Mouse (Mus musculus) myocyte (in vitro differentiated cells): ENCODE data around the gene Lelp1. TPM values are rescaled to one million over a fixed set of nuclear protein-coding genes. Genes with fewer than 3 reads are reported as not detected.

ENCODE experiments used
- H3K27me3 ChIP-seq: one replicate; pipeline ENCODE4 v1.6.1; 2011; ENCODE audit not compliant: control insufficient read depth, insufficient read depth, insufficient read length
- H3K36me3 ChIP-seq: one replicate; pipeline ENCODE4 v1.6.1; 2011; ENCODE audit not compliant: control insufficient read depth, insufficient read depth
- H3K4me2 ChIP-seq: one replicate; pipeline ENCODE4 v1.6.1; 2011; ENCODE audit warnings: low read depth, control low read depth
- H3K4me3 ChIP-seq: one replicate; pipeline ENCODE4 v1.5.1; 2011; ENCODE audit warnings: mild to moderate bottlenecking, control low read depth, moderate library complexity
- H3K79me2 ChIP-seq: one replicate; pipeline ENCODE4 v1.6.1; 2011; ENCODE audit not compliant: control insufficient read depth, insufficient read depth
- H3ac ChIP-seq: one replicate; pipeline ENCODE4 v1.6.1; 2011; ENCODE audit not compliant: control insufficient read depth, insufficient read length
- CEBPB ChIP-seq: IDR thresholded peaks from 2 replicates; pipeline ENCODE4 v1.6.1; 2011; ENCODE audit warnings: mild to moderate bottlenecking, moderate library complexity; ENCODE audit not compliant: poor library complexity, insufficient read depth, severe bottlenecking
- E2F4 ChIP-seq: IDR thresholded peaks from one replicate; pipeline ENCODE4 v1.6.1; 2011; ENCODE audit warnings: mild to moderate bottlenecking, control low read depth, moderate library complexity; ENCODE audit not compliant: insufficient read depth
- MAX ChIP-seq: IDR thresholded peaks from one replicate; pipeline ENCODE4 v1.6.1; 2011; ENCODE audit warnings: low read depth, mild to moderate bottlenecking, control low read depth
- MYOD1 ChIP-seq, 3 experiments: IDR thresholded peaks; one replicate each; pipeline ENCODE4 v1.6.1; 2011; ENCODE audit warnings: control low read depth in 2 of 3, low read depth in 2 of 3, mild to moderate bottlenecking in 2 of 3, moderate library complexity in 1 of 3; ENCODE audit not compliant: insufficient read length in 2 of 3, control insufficient read depth in 1 of 3
- MYOG ChIP-seq, 3 experiments: IDR thresholded peaks; one replicate each; pipeline ENCODE4 v1.6.1; 2011; ENCODE audit warnings: control low read depth in 2 of 3, low read depth in 2 of 3, mild to moderate bottlenecking in 2 of 3; ENCODE audit not compliant: insufficient read length in 2 of 3, control insufficient read depth in 1 of 3, insufficient read depth in 1 of 3
- POLR2A ChIP-seq: IDR thresholded peaks from one replicate; pipeline ENCODE4 v1.6.1; 2011; ENCODE audit warnings: low read depth, mild to moderate bottlenecking, control low read depth, moderate library complexity; ENCODE audit not compliant: insufficient read length
- POLR2AphosphoS2 ChIP-seq: IDR thresholded peaks from one replicate; pipeline ENCODE4 v1.6.1; 2011; ENCODE audit warnings: low read depth, control low read depth; ENCODE audit not compliant: insufficient read length
- REST ChIP-seq: IDR thresholded peaks from one replicate; pipeline ENCODE4 v1.6.1; 2011; ENCODE audit warnings: mild to moderate bottlenecking, control low read depth, moderate library complexity; ENCODE audit not compliant: insufficient read depth, insufficient read length
- SRF ChIP-seq: IDR thresholded peaks from one replicate; pipeline ENCODE4 v1.6.1; 2011; ENCODE audit warnings: low read depth; ENCODE audit not compliant: control insufficient read depth, insufficient read length
- TCF12 ChIP-seq: IDR thresholded peaks from one replicate; pipeline ENCODE4 v1.6.1; 2011; ENCODE audit warnings: mild to moderate bottlenecking, control low read depth; ENCODE audit not compliant: poor library complexity, insufficient read depth, severe bottlenecking
- TCF3 ChIP-seq: IDR thresholded peaks from one replicate; pipeline ENCODE4 v1.6.1; 2011; ENCODE audit warnings: low read depth, control low read depth; ENCODE audit not compliant: insufficient read length
- USF1 ChIP-seq: IDR thresholded peaks from one replicate; pipeline ENCODE4 v1.6.1; 2011; ENCODE audit warnings: low read depth, mild to moderate bottlenecking, control low read depth, moderate library complexity
- polyA plus RNA-seq: library from polyadenylated mRNA; unstranded; fragments of >200 nt; fragmentation: generic; extraction: Trizol; gene quantifications from one replicate; pipeline ENCODE4 v1.2.1, GENCODE M21; 2012; ENCODE audit warnings: missing spikeins

Gene Lelp1
- polyA plus RNA-seq, 1 experiment = not detected

GRCm38 (mm10) chr3:92110790-92111189 is 31.8 kb downstream of the Lelp1 start:
- Histone ChIP-seq H3K36me3 (no peaks in the 10 kb centered on the region), H3K4me2 (no peak overlapping the region), H3K79me2 (no peaks in the 10 kb centered on the region), H3ac (no peak overlapping the region), H3K27me3 (no peaks in the 10 kb centered on the region), H3K4me3 (no peak overlapping the region)
- TF ChIP-seq CEBPB (no peak), TCF3 (no peak), SRF (no peak), MYOG (IDR thresholded peaks at IDR 0.05; ENCODE audit: control insufficient read depth in 1 of 3, insufficient read depth in 1 of 3, insufficient read length in 2 of 3, low read depth in 2 of 3) (no peak), USF1 (no peak), POLR2A (no peak), E2F4 (no peak), MAX (no peak), POLR2AphosphoS2 (no peak), TCF12 (no peak)

DNA sequence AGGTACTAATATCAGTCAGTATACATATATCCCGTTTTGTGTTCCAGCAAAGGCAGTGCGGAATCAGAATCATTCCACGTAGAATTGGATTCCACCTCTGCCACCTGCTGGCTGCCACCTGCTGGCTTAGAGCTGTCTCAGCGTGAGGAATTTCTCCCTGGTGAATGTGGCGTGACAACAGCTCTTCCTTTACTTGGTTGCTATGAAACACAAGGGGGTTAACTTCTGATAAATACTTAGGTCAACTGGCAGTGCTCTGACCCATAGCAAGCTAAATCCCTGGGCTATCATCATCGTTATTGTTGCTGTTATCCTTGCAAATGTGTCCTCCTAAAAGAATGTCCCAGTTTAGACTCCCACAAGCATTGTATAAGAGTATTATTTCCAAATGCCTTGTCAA is 36.0 kb downstream of the Lelp1 start:
- H3K79me2 ChIP-seq = no peaks in the 10 kb centered on the region
- TF ChIP-seq POLR2AphosphoS2 = no peak
- no peak for TF ChIP-seq MYOG (IDR thresholded peaks at IDR 0.05; ENCODE audit: control insufficient read depth in 1 of 3, insufficient read depth in 1 of 3, insufficient read length in 2 of 3, low read depth in 2 of 3)
- TF ChIP-seq SRF = no peak
- no peak for TF ChIP-seq TCF12
- no peak for TF ChIP-seq POLR2A
- TF ChIP-seq REST = no peak
- TF ChIP-seq CEBPB = no peak
- TF ChIP-seq MYOD1 (IDR thresholded peaks at IDR 0.05; ENCODE audit: control insufficient read depth in 1 of 3, insufficient read length in 2 of 3, low read depth in 2 of 3) = no peak
- TF ChIP-seq USF1 = no peak
- TF ChIP-seq E2F4 = no peak
- no peak for TF ChIP-seq TCF3
- TF ChIP-seq MAX = no peak
- H3K36me3 ChIP-seq = no peaks in the 10 kb centered on the region
- H3ac ChIP-seq = no peak overlapping the region
- H3K4me3 ChIP-seq = no peak overlapping the region
- no peaks in the 10 kb centered on the region for H3K27me3 ChIP-seq
- H3K4me2 ChIP-seq = no peak overlapping the region

Other genes with a start within 250 kb of the Lelp1 start
- not detected for gene Pglyrp3, start 128.2 kb downstream of the Lelp1 start, polyA plus RNA-seq
- 0.36 TPM for gene Lor, start 59.6 kb downstream of the Lelp1 start, polyA plus RNA-seq
- gene Prr9, start 18.8 kb downstream of the Lelp1 start, polyA plus RNA-seq = 0.40 TPM
- gene Sprr2a1, start 73.1 kb upstream of the Lelp1 start, polyA plus RNA-seq = not detected
- 2.1 TPM for gene Sprr2a2, start 73.2 kb upstream of the Lelp1 start, polyA plus RNA-seq
- 0.25 TPM for gene Sprr2a3, start 142.7 kb upstream of the Lelp1 start, polyA plus RNA-seq
- gene Sprr2b, start 173.9 kb upstream of the Lelp1 start, polyA plus RNA-seq = 0.06 TPM
- not detected for gene Sprr2d, start 196.4 kb upstream of the Lelp1 start, polyA plus RNA-seq
- not detected for gene Sprr2e, start 209.4 kb upstream of the Lelp1 start, polyA plus RNA-seq
- gene Sprr2f, start 222.4 kb upstream of the Lelp1 start, polyA plus RNA-seq = not detected
- gene Sprr2h, start 242.9 kb upstream of the Lelp1 start, polyA plus RNA-seq = 0.06 TPM